Mouse (Mus musculus) forebrain, embryonic 15.5 days (tissue): Measurements from ENCODE around the gene Gm11111. TPM values are rescaled to one million over a fixed set of nuclear protein-coding genes. Genes with fewer than 3 reads are reported as not detected.
A peak's percentile ranks its signal among the peaks of the same experiment; 100 is the strongest.

Experiments used
- ATAC-seq: fragments of 200-750 bp; cut with Nextera tagmentation; replicated peaks from 2 replicates; pipeline ENCODE4 v1.8.0; 2017; ENCODE audit warnings: mild to moderate bottlenecking, moderate TSS enrichment, moderate library complexity
- H3K27ac ChIP-seq: fragments of 300-500 bp; sonication (generic); replicated peaks from 2 replicates; pipeline ENCODE4 v1.5.1; 2015; ENCODE audit warnings: mild to moderate bottlenecking, inconsistent platforms
- H3K27me3 ChIP-seq: fragments of 300-500 bp; sonication (generic); 2 replicates; pipeline ENCODE4 v1.6.1; 2015; ENCODE audit warnings: inconsistent platforms
- H3K36me3 ChIP-seq: fragments of 300-500 bp; sonication (generic); 2 replicates; pipeline ENCODE4 v1.6.1; 2015; ENCODE audit warnings: mild to moderate bottlenecking, inconsistent platforms
- H3K4me1 ChIP-seq: fragments of 300-500 bp; sonication (generic); 2 replicates; pipeline ENCODE4 v1.6.1; 2015; ENCODE audit warnings: inconsistent platforms
- H3K4me2 ChIP-seq: fragments of 300-500 bp; sonication (generic); replicated peaks from 2 replicates; pipeline ENCODE4 v1.6.1; 2015; ENCODE audit warnings: mild to moderate bottlenecking, inconsistent platforms
- H3K4me3 ChIP-seq: fragments of 300-500 bp; sonication (generic); 2 replicates; pipeline ENCODE4 v1.5.1; 2015; ENCODE audit warnings: mild to moderate bottlenecking, inconsistent platforms
- H3K9ac ChIP-seq: fragments of 300-500 bp; sonication (generic); replicated peaks from 2 replicates; pipeline ENCODE4 v1.6.1; 2015; ENCODE audit warnings: mild to moderate bottlenecking, inconsistent platforms
- H3K9me3 ChIP-seq: fragments of 300-500 bp; sonication (generic); 2 replicates; pipeline ENCODE4 v1.6.1; 2016; ENCODE audit warnings: inconsistent platforms
- WGBS: fragments of 180-500 bp; shearing (Covaris S2); methylation state at CpG from one replicate; pipeline ENCODE4 v1.1.7; 2015; ENCODE audit warnings: mixed read lengths; 5-methylcytosine and 5-hydroxymethylcytosine counted together
- polyA plus RNA-seq: library from polyadenylated mRNA; unstranded; fragments of >200 nt; fragmentation: Nextera tagmentation; extraction: Ambion mirVana; gene quantifications from 2 replicates; pipeline ENCODE4 v1.2.1, GENCODE M21; 2015

The Gm11111 gene
- polyA plus RNA-seq, result not detected in 2 replicates

DNA sequence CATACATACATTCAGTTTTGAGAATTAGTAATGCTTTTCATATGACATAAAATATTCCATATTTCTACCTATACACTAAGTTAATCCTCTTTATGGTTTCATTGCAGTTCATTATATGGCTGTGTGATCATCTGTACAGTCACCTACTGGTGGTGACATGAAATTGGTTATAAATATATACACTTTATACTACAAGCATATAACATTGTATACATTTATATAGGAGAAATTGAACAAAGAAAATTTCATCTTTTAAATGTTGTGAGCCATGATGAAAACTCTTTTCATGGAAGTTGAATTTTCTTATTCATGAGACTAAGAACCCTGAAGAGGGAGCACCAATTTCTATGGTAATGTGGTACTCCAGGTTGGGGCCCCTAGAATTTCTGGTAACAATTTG, at the start of gene Gm11111:
Gm11111 (plus strand) TSS at position 301 of the 400 bp plus-strand sequence.
- no peak within 1 kb of the TSS for H3K27ac ChIP-seq

GRCm38 (mm10) chr5:98516214-98516613, 36.3 kb upstream of the Gm11111 start:
- Histone ChIP-seq H3K4me1 (no peaks in the 10 kb centered on the region), H3K27ac (no peak overlapping the region), H3K9ac (no peak overlapping the region), H3K4me2 (no peak overlapping the region), H3K9me3 (no peaks in the 10 kb centered on the region), H3K36me3 (no peaks in the 10 kb centered on the region), H3K27me3 (no peaks in the 10 kb centered on the region), H3K4me3 (no peak overlapping the region)
- no peak for ATAC-seq
- 86% methylated on average over 7 of the region's 7 CpGs for WGBS

More for the DNA sequence above, at the start of gene Gm11111:
- H3K4me2 ChIP-seq, result no peak within 1 kb of the TSS
- H3K9ac ChIP-seq, result no peak within 1 kb of the TSS
- no peaks in the 10 kb centered on the region for H3K27me3 ChIP-seq
- H3K9me3 ChIP-seq, result no peaks in the 10 kb centered on the region
- ATAC-seq, result no peak
- no peaks in the 10 kb centered on the region for H3K36me3 ChIP-seq
- no peaks in the 10 kb centered on the region for H3K4me1 ChIP-seq
- H3K4me3 ChIP-seq, result no peak within 1 kb of the TSS

DNA sequence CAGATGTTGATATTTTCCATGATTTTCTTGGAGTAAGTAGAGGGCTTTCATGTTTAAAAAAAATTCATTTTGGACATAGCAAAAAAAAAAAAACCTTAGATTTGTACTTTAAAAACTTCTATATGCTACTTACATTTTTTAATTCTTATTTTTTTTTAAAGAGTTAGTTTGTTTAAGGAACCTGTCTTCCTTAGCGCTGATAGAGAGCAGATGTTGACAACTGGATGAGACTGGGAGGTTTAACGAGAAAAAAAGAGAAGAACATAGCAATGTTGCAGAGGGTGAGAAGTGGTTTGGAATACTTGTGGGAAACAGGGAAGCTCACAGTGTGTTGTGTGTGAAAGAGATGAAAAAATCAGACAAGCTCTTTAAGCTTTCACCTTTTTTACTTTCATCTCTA, 32.4 kb upstream of the Gm11111 start:
- H3K4me3 ChIP-seq, result no peak overlapping the region
- no peaks in the 10 kb centered on the region for H3K9me3 ChIP-seq
- no peak overlapping the region for H3K27ac ChIP-seq
- H3K4me2 ChIP-seq, result no peak overlapping the region
- no peak for ATAC-seq
- H3K27me3 ChIP-seq, result no peaks in the 10 kb centered on the region
- no peak overlapping the region for H3K9ac ChIP-seq
- H3K4me1 ChIP-seq, result no peaks in the 10 kb centered on the region
- H3K36me3 ChIP-seq, result no peaks in the 10 kb centered on the region
- WGBS, result 88% methylated on average over 2 of the region's 2 CpGs

- no peak overlapping the region for H3K4me3 ChIP-seq
- no peaks in the 10 kb centered on the region for H3K36me3 ChIP-seq
- ATAC-seq, result no peak
- no peak overlapping the region for H3K27ac ChIP-seq
- H3K9me3 ChIP-seq, result no peaks in the 10 kb centered on the region
- H3K4me1 ChIP-seq, result no peaks in the 10 kb centered on the region
- H3K27me3 ChIP-seq, result no peaks in the 10 kb centered on the region
- WGBS, result 92% methylated on average over 7 of the region's 7 CpGs
- no peak overlapping the region for H3K9ac ChIP-seq
- H3K4me2 ChIP-seq, result no peak overlapping the region
Observed at GRCm38 (mm10) chr5:98522270-98522977, 30.1 kb upstream of the Gm11111 start.

DNA sequence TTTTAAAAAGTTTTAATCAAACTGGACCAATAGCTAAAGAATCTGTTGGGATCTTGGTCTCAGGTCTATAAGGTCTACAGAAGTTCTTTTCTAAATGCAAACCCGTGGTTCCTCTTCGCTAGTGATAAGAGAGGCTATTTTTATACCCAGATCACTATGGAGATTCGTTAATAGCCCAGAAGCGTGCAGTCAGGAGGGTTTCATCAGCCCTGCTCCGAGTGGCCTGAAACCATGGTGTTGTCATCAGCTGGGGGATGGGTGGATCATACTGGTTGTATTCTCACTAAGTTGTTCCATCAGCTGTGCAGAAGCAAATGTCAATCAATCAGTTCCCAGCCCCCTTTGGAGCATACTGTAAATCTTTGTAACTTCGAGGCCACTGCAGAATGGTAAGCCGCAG, 29.4 kb upstream of the Gm11111 start:
- Histone ChIP-seq H3K36me3 (no peaks in the 10 kb centered on the region), H3K9me3 (no peaks in the 10 kb centered on the region), H3K27ac (no peak overlapping the region), H3K4me3 (no peak overlapping the region), H3K9ac (no peak overlapping the region), H3K4me2 (no peak overlapping the region), H3K27me3 (no peaks in the 10 kb centered on the region), H3K4me1 (no peaks in the 10 kb centered on the region)
- no peak for ATAC-seq
- WGBS, result 78% methylated on average over 7 of the region's 7 CpGs

- Histone ChIP-seq H3K4me2 (no peak overlapping the region), H3K9ac (no peak overlapping the region), H3K27ac (no peak overlapping the region), H3K36me3 (no peaks in the 10 kb centered on the region), H3K4me3 (no peak overlapping the region), H3K27me3 (no peaks in the 10 kb centered on the region), H3K4me1 (no peaks in the 10 kb centered on the region), H3K9me3 (no peaks in the 10 kb centered on the region)
- no peak for ATAC-seq
- 89% methylated on average over 1 of the region's 1 CpGs for WGBS
Observed at GRCm38 (mm10) chr5:98523783-98524182, 28.7 kb upstream of the Gm11111 start.

GRCm38 (mm10) chr5:98541333-98541732, 11.2 kb upstream of the Gm11111 start:
- H3K9me3 ChIP-seq, result no peaks in the 10 kb centered on the region
- H3K4me1 ChIP-seq, result no peaks in the 10 kb centered on the region
- 79% methylated on average over 1 of the region's 1 CpGs for WGBS
- no peak overlapping the region for H3K27ac ChIP-seq
- no peak overlapping the region for H3K4me3 ChIP-seq
- no peak for ATAC-seq
- no peak overlapping the region for H3K9ac ChIP-seq
- H3K4me2 ChIP-seq, result no peak overlapping the region
- no peaks in the 10 kb centered on the region for H3K27me3 ChIP-seq
- H3K36me3 ChIP-seq, result no peaks in the 10 kb centered on the region

GRCm38 (mm10) chr5:98550285-98550684, 2.2 kb upstream of the Gm11111 start:
- Histone ChIP-seq H3K4me1 (no peaks in the 10 kb centered on the region), H3K4me2 (no peak overlapping the region), H3K9ac (no peak overlapping the region), H3K36me3 (no peaks in the 10 kb centered on the region), H3K27ac (no peak overlapping the region), H3K9me3 (no peaks in the 10 kb centered on the region), H3K4me3 (no peak overlapping the region), H3K27me3 (no peaks in the 10 kb centered on the region)
- no peak for ATAC-seq
- 70% methylated on average over 5 of the region's 5 CpGs for WGBS

GRCm38 (mm10) chr5:98550873-98551272, 1.6 kb upstream of the Gm11111 start:
- ATAC-seq, result no peak
- Histone ChIP-seq H3K4me2 (no peak overlapping the region), H3K27me3 (no peaks in the 10 kb centered on the region), H3K27ac (no peak overlapping the region), H3K4me3 (no peak overlapping the region), H3K9ac (no peak overlapping the region), H3K9me3 (no peaks in the 10 kb centered on the region), H3K4me1 (no peaks in the 10 kb centered on the region), H3K36me3 (no peaks in the 10 kb centered on the region)
- 93% methylated on average over 1 of the region's 1 CpGs for WGBS

GRCm38 (mm10) chr5:98552811-98553601, 511 bp downstream of the Gm11111 start:
- H3K9ac ChIP-seq, result no peak overlapping the region
- 59% methylated on average over 7 of the region's 7 CpGs for WGBS
- H3K27me3 ChIP-seq, result no peaks in the 10 kb centered on the region
- no peak overlapping the region for H3K27ac ChIP-seq
- H3K4me3 ChIP-seq, result no peak overlapping the region
- no peak overlapping the region for H3K4me2 ChIP-seq
- ATAC-seq, result no peak
- no peaks in the 10 kb centered on the region for H3K4me1 ChIP-seq
- H3K9me3 ChIP-seq, result no peaks in the 10 kb centered on the region
- H3K36me3 ChIP-seq, result no peaks in the 10 kb centered on the region

DNA sequence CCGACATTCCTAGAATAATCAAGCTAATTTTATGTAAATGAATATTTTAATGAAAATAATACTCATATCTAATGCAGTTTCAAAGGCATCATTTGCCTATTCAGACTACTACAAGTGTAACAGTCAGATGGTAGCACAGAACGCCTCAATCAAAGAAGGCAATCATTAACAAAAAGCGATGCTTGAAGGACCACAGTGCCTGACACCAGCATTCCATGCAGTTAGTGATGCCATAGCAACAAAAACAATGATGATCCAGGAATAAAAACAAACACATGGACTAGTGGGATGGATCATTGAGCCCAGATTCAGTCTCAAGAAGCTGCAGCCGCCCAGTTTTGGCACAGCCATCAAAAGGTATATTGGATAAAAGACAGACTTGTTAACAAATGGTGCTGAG, 8.8 kb downstream of the Gm11111 start:
- Histone ChIP-seq H3K9ac (no peak overlapping the region), H3K27ac (no peak overlapping the region), H3K4me1 (peaks cover 6% of the 10 kb centered on the region; the same call in 1 of the 2 replicates), H3K9me3 (no peaks in the 10 kb centered on the region), H3K27me3 (no peaks in the 10 kb centered on the region), H3K4me3 (no peak overlapping the region), H3K36me3 (no peaks in the 10 kb centered on the region), H3K4me2 (no peak overlapping the region)
- 15% methylated on average over 4 of the region's 4 CpGs for WGBS
- peak; percentile 53 for ATAC-seq

DNA sequence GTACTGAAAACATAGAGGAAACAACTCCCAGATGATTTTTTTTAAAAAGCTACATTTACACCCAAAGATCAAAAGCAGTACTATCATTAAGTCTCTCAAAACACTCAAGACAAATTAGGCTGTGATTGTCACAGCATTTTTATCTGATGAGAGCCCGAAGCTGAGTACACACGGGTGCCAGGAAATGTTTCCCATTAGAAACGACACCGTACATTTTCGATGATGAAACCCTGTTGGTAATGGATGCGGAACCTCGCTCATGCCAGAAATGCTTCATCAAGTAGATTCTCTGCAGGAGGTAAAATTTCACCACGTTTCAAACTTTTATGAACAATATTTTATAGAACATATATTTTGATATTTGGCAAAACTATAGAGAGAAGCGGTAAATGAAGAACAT, 10.3 kb downstream of the Gm11111 start:
- no peak overlapping the region for H3K4me3 ChIP-seq
- H3K27me3 ChIP-seq, result no peaks in the 10 kb centered on the region
- no peak for ATAC-seq
- H3K9ac ChIP-seq, result no peak overlapping the region
- H3K4me2 ChIP-seq, result no peak overlapping the region
- no peaks in the 10 kb centered on the region for H3K9me3 ChIP-seq
- no peaks in the 10 kb centered on the region for H3K36me3 ChIP-seq
- WGBS, result 65% methylated on average over 9 of the region's 9 CpGs
- peaks cover 11% of the 10 kb centered on the region; the same call in 1 of the 2 replicates for H3K4me1 ChIP-seq
- no peak overlapping the region for H3K27ac ChIP-seq
